Mouse (Mus musculus): ENCODE measurements around the gene Gm11084.

- no peak for TF ChIP-seq POLR2A (IDR thresholded peaks at IDR 0.05; ENCODE audit: extremely low read depth, insufficient read depth, low read length)
- no peak for TF ChIP-seq CTCF (IDR thresholded peaks at IDR 0.05; ENCODE audit: low read depth, low read length)
Observed at GRCm38 (mm10) chr2:72924981-72925380, 61.5 kb downstream of the Gm11084 start.
